Mouse (Mus musculus) gastrocnemius, postnatal 10 days (tissue): ENCODE results near the gene Dusp13. TPM values are rescaled to one million over a fixed set of nuclear protein-coding genes. Genes with fewer than 3 reads are reported as not detected.

Source experiments
- DNase-seq: peaks from one replicate; pipeline ENCODE4 v3.0.0; 2021; ENCODE audit warnings: mixed read lengths
- total RNA-seq, 2 experiments: library from RNA; stranded (reverse); gene quantifications; 2 replicates each; pipeline ENCODE4 v1.2.3; 2021

Dusp13 gene
- total RNA-seq, 2 experiments from 2014 or later: 19.4 to 21.1 TPM

DNA sequence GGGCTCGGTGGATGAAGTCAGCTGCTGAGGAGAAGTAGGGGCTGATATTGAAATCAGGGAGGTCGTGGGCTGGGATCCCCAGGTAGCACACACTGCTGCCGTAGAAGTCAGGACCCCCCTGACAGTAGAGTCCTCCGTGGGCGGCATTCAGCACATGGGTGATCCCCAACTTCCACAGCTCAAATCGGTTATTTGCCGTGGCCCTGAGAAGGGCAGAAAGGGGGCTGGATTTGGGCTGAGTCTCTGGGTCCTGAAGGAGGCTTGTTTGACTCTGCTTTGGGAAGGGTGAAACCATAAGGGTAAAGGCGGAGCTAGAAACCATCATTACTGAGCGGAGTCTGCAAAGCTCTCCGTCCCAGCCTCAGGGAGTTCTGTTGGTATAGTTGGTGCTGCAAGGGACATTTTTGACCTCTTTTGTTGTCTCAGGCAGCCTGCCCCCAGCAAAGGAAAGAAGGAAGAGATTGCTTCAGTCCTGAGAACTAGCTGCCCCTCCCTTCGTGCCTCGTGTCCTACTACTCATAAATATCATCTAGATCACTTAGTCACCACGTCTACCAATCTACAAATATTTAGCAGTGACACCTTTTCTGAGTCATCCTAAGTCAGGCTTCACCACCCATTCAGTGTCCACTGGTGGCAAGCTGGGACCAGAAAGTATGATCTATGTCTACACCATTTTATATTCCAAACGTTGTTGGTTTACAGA, 3.4 kb downstream of the Dusp13 start:
- DNase-seq: no peak

DNA sequence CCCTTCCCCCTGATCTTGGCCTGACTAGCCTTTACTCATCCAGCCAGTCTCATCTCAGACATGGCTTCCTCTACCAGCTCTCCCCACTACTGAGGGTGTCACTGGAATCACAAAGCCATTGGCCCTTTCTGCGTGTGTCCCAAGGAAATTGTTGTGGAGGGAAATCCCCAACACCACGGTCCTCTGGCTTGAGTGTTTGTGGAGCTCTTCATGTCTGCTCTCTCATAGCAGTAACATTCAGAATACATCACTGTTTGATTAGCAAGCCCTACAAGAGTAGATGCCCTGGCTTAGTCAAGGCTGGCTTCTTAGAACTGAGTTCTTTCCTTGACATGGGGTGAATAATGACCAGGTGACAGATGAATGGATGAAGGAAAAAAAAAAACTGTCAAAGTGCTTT, 4.1 kb downstream of the Dusp13 start:
- no peak for DNase-seq

DNA sequence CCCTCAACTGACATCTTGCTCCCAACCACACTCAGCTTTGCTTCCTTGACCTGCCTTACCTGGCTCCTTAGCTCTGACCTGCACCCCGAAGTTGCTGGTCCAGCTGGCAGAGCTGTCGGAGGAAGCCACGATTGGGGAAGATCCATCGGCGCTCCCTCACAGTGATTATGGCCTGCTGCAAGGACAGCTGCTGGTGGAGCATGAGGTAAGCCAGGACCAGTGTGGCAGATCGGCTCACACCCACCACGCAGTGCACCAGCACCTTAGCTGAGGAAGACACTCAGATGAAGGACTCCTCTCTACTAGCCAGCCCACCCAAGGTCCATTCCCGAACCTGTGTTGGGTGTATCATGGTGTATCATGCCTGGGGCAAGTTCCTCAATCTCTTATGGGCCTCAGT, 4.7 kb downstream of the Dusp13 start:
- DNase-seq: no peak

DNA sequence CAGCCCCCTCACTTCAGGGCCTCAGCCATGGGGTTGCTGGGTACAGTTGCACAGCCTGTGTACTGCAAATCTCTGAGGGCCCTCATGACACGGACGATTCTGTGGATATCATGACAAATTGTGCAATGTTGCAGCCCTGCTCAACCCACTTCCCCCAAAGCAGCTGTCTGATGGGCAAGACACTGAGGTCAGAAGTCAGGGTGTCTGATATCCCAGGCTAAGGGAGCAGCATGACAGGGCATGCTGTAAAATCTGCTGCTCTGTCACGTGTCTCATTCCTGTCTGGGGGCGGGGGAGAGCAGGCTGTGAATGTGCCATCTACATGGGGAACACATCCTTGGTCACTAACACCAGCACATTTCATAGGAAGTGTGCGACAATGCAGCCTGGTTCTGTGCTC, 5.8 kb downstream of the Dusp13 start:
- DNase-seq: no peak

GRCm38 (mm10) chr14:21744169-21744568, 6.8 kb downstream of the Dusp13 start:
- no peak for DNase-seq

- no peak for DNase-seq
Observed at GRCm38 (mm10) chr14:21742441-21742840, 8.5 kb downstream of the Dusp13 start.

- peak; percentile 87 for DNase-seq
Observed at GRCm38 (mm10) chr14:21741786-21742185, 9.2 kb downstream of the Dusp13 start.

DNA sequence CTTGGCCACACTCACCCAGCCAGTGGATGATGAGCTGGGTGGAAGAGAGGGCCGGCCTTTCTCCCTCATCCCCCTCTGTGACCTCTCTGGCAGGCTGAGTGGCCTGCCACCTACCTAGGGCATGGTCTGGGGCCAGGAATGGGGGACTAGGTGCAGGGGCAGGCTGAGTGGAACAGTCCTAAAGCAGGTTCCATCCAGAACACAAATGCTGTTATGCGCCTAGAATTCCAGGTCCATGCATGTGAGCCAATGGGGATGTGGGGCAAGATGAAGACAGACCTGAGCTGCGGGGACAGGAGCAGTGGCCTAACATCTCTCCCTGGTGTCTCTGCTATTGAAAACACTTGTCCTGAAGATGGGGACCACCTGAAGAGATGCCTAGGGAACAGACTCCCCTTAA, 9.7 kb downstream of the Dusp13 start:
- no peak for DNase-seq

DNA sequence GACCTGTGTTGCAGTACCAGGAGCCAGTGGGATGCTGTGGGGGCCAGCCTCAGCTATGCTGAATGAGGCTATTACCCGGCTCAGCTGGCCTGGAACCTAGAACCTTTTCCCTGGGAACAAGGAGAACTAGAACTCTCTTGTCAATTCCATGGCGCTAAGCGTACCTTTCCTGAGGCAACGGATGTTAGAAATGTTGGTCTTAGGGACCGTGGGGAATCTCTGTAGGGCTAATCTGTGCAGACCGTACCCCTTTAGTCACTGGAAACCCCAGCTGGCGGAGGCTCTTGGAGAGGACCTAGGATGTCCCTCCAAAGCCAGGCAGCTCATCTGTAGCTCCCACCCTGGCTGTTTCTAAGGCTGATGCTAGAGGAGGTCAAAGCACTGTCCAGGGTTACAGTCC, 10.6 kb downstream of the Dusp13 start:
- no peak for DNase-seq

DNA sequence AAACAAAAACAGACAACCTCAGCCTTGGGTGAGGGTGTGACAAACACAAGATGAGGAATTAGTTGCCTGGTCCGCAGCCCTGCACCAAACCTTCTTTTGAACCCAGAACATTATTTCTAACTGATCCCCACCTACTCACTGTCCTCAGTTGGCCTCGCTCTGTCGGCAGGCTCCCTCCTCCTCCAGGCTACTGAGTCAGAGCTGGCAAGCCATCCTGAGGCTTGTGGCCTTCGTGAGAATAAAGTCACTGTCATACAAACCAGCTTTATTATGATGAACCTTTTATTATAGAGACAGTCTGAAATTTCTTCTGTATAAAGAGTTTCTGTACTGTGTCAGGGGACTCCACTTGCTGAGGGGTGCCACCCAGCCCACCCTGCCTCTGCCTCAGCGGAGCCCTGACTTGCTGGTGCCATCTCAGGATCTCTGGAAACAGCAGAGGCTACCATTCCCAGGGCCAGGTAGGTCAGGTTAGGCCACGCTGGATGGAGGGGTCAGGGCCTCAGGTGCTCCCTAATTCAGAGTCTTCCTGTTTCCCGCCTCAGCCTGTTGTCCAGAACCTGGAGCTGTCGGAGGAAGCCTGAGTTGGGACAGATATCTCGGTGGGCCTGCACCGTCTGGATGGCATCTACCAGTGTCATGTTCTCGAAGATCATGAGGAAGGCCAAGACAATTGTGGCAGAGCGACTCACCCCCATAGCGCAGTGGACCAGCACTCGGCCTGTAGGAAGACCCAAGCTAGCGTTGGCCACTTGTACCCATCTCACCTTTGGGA, 17.7 kb downstream of the Dusp13 start:
- no peak for DNase-seq

DNA sequence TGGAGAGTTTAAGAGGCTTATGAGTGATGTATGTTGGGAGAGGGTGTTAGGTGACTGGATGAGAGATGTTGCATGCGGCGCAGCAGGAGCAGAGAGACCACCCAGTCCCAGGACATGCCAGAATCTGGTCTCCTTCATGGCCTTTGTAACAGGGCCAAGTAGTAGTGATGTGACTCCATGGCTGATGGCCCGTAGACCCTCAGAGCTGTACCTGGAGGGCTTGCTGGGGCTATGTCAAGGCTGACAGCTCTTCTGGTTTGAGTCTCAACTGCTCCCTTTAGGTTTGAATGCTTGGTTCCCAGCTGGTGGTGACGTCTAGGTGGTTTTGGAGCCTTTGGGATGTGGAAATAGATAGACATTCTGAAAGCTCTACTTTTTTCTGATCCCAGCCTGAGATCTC, 21.0 kb downstream of the Dusp13 start:
- DNase-seq: no peak

- no peak for DNase-seq
Observed at GRCm38 (mm10) chr14:21729031-21729732, 21.8 kb downstream of the Dusp13 start.

DNA sequence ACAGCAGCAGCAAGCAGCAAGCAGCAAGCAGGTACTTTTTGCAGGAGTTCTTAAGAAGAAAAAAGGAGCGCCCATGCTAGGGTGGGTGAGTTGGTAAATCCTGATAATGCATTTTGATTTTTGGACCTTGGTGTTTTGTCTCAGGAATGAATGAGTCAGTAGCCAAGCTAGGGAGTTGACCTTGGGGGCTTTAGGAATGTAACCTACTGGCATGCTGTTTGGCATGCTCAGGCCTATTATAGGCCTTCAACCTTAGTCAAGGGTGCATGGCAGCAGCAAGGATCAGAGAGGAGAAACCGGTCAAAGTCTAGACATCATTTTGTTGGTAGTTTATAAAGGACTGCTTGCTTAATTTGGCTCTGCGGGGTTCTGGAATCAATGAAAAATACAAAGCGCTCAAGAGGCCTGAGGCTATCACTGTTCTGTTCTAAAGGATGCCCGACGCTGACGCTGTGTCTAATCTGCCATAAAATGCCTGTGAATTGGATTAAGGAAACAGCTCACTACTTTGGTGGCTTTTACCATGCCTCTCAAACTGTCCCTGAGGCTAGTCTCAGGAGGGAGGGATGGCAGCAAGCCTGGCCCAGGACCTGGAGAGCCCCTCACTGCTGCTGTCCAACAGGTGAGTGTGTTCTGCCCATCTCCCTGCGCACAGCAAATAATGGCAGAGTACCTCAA, 28.8 kb downstream of the Dusp13 start:
- DNase-seq: no peak

GRCm38 (mm10) chr14:21720430-21721205, 30.4 kb downstream of the Dusp13 start:
- DNase-seq: no peak

DNA sequence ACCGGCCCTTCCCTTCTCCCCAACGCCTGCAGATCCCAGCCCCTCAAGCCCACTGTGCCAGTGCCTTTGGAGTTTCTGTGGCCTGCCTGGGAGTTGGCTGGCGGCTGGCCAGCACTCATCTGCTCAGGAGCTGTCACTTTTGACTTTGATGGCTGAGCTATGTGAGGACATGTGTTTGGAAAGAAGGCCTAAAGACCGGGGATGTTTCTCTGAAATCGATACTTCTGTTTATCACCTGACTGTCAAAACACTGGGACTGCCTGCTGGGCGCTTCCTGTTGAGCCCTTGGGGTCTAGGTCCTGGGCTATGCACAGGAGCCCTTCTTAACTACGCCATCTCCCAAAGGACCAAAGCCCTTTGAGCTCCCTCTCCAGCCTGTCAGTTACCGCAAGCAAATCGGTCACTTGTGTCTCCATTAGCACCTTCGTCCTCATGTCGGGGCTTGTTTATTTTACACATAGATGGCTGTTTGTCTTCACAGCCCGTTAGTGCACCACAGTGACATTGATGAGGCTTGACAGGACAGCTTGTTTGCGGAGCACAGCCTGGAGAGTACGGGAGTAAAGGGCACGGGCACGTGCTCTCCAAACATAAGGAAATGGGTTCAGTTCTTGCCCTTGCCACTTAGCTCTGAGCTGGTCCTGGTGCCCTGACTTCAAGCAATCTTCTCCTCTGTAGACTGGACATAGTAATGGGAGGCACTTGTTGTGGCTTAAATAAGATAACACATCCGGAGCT, 31.2 kb downstream of the Dusp13 start:
- no peak for DNase-seq

DNA sequence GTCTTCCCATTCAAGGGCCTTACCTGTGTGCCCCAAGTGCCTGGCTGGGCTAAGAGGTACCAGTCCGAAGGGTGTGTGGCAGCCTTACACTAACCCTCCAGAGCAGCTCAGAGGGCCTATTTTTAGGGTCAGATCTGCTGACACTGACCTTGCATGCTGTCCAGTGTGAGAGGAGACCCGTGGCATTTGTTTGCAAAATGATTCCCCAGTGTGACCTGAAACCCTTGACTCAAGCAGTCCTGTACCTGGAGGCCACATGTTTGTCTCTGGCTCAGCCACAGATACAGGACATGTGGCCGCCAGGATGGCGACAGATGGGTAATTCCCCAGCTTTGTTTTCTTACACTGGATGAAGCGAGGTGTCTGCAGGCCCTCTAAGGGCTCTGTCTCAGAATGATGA, 36.5 kb downstream of the Dusp13 start, which contains the start of gene Dupd1:
Gene Dupd1, minus strand, starts transcription at position 91 of the 400 bp plus-strand sequence.
- DNase-seq: no peak

GRCm38 (mm10) chr14:21711231-21711630, 39.8 kb downstream of the Dusp13 start:
- no peak for DNase-seq

DNA sequence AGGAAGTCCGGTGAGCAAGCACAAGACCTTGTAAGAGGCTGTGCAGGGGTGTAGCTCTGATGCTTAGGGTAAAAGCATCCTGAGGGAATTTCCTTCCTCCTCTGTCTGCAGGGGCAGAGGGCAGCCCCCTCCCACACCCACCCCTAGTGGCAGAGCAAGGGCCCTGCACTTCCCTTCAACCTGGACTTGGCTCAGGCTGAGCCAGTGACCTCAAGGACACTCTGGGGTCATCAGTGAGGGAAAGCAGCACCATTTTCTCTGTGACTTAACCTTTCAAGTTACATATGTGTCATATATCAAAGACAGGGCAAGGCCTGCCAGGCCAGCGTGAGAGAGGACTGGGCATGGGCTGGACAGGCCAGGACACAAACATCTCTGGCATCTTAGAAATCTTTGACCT, 41.4 kb downstream of the Dusp13 start:
- no peak for DNase-seq

GRCm38 (mm10) chr14:21706759-21707571, 44.0 kb downstream of the Dusp13 start:
- DNase-seq: peak; percentile 28

DNA sequence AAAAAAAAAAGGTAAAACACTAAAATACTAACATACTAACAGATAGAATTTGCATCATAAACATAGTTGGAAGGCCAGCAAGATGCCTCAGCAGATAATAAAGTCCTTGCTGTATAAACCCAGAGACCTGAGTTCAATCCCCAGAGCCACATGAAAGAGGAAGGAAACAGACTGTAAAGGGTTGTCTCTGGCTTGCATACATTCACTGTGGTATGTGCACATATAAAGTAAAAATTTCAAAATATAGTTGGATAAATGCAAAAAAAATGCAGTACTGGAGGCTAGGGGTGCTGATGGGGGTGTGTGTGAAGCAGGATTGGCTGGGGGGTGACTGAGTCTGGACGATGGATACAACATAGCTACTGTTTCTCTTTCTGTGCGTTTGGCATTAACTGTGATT, 45.5 kb downstream of the Dusp13 start:
- DNase-seq: no peak
